Mouse (Mus musculus): ENCODE measurements at regions not wholly inside any gene's neighbourhood (a gene's known extent, or its start where the extent isn't known, plus 50 kb on each side); places are given as distances from the start of the nearest gene placed in this dataset.

GRCm38 (mm10) chr12:56193524-56193923 is 152.2 kb downstream of the Mbip start:
- Histone ChIP-seq H3K27me3 (ENCODE audit: control insufficient read depth, insufficient read depth, low read length) (no peaks in the 10 kb centered on the region), H3K27ac (ENCODE audit: insufficient read depth, low read depth, low read length) (no peak overlapping the region), H3K4me3 (ENCODE audit: low read depth, low read length) (no peak overlapping the region), H3K4me1 (ENCODE audit: control insufficient read depth, insufficient read depth, insufficient read length, low read length) (no peaks in the 10 kb centered on the region), H3K36me3 (ENCODE audit: control insufficient read depth, insufficient read depth, low read length) (no peaks in the 10 kb centered on the region)
- TF ChIP-seq CTCF (IDR thresholded peaks at IDR 0.05; ENCODE audit: extremely low read depth, insufficient read length, insufficient replicate concordance, low read depth, low read length), result no peak
- TF ChIP-seq POLR2A (IDR thresholded peaks at IDR 0.05; ENCODE audit: low read depth, low read length), result no peak
- WGBS, result 75% methylated on average over 3 of the region's 3 CpGs

GRCm38 (mm10) chr12:56189562-56189961 is 156.1 kb downstream of the Mbip start:
- Histone ChIP-seq H3K27ac (ENCODE audit: insufficient read depth, low read depth, low read length) (no peak overlapping the region), H3K4me1 (ENCODE audit: control insufficient read depth, insufficient read depth, insufficient read length, low read length) (no peaks in the 10 kb centered on the region), H3K4me3 (ENCODE audit: low read depth, low read length) (no peak overlapping the region), H3K36me3 (ENCODE audit: control insufficient read depth, insufficient read depth, low read length) (no peaks in the 10 kb centered on the region), H3K27me3 (ENCODE audit: control insufficient read depth, insufficient read depth, low read length) (no peaks in the 10 kb centered on the region)
- TF ChIP-seq CTCF (IDR thresholded peaks at IDR 0.05; ENCODE audit: extremely low read depth, insufficient read length, insufficient replicate concordance, low read depth, low read length) (no peak), POLR2A (IDR thresholded peaks at IDR 0.05; ENCODE audit: low read depth, low read length) (no peak)
- WGBS, result 92% methylated on average over 12 of the region's 12 CpGs

DNA sequence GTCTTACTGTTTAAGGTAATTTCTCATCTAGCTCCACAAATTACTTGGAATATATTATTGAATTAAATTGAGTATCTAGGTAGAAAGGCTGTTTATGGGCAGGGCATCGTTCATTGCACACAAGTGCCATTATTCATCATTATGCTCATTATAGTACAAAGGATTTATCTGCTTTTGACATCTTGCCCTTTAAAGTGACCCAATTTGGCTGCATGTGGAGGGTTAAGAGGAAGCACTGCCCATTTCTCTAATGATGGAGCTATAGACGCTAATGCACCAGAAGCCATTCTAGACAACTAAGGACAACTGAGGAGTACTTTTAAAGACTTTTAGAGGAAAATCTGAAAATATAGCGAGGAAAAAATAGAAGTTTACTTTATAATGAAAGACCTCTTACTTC is 185.0 kb downstream of the Mbip start:
- Histone ChIP-seq H3K27me3 (ENCODE audit: control insufficient read depth, insufficient read depth, low read length) (no peaks in the 10 kb centered on the region), H3K4me1 (ENCODE audit: control insufficient read depth, insufficient read depth, insufficient read length, low read length) (no peaks in the 10 kb centered on the region), H3K27ac (ENCODE audit: insufficient read depth, low read depth, low read length) (no peak overlapping the region), H3K36me3 (ENCODE audit: control insufficient read depth, insufficient read depth, low read length) (no peaks in the 10 kb centered on the region), H3K4me3 (ENCODE audit: low read depth, low read length) (no peak overlapping the region)
- 73% methylated on average over 3 of the region's 3 CpGs for WGBS
- no peak for TF ChIP-seq CTCF (IDR thresholded peaks at IDR 0.05; ENCODE audit: extremely low read depth, insufficient read length, insufficient replicate concordance, low read depth, low read length)
- no peak for TF ChIP-seq POLR2A (IDR thresholded peaks at IDR 0.05; ENCODE audit: low read depth, low read length)

GRCm38 (mm10) chr12:56144359-56144758 is 201.3 kb downstream of the Mbip start:
- Histone ChIP-seq H3K27me3 (ENCODE audit: control insufficient read depth, insufficient read depth, low read length) (no peaks in the 10 kb centered on the region; the same call in 1 of the 2 replicates), H3K36me3 (ENCODE audit: control insufficient read depth, insufficient read depth, low read length) (no peaks in the 10 kb centered on the region), H3K27ac (ENCODE audit: insufficient read depth, low read depth, low read length) (no peak overlapping the region), H3K4me1 (ENCODE audit: control insufficient read depth, insufficient read depth, insufficient read length, low read length) (no peaks in the 10 kb centered on the region), H3K4me3 (ENCODE audit: low read depth, low read length) (no peak overlapping the region)
- 8% methylated on average over 1 of the region's 1 CpGs for WGBS
- no peak for TF ChIP-seq CTCF (IDR thresholded peaks at IDR 0.05; ENCODE audit: extremely low read depth, insufficient read length, insufficient replicate concordance, low read depth, low read length)
- no peak for TF ChIP-seq POLR2A (IDR thresholded peaks at IDR 0.05; ENCODE audit: low read depth, low read length)

GRCm38 (mm10) chr12:56143789-56144188 is 201.9 kb downstream of the Mbip start:
- no peak overlapping the region for H3K27ac ChIP-seq (ENCODE audit: insufficient read depth, low read depth, low read length)
- 48% methylated on average over 2 of the region's 2 CpGs for WGBS
- no peaks in the 10 kb centered on the region; the same call in 1 of the 2 replicates for H3K27me3 ChIP-seq (ENCODE audit: control insufficient read depth, insufficient read depth, low read length)
- H3K36me3 ChIP-seq (ENCODE audit: control insufficient read depth, insufficient read depth, low read length), result no peaks in the 10 kb centered on the region
- H3K4me1 ChIP-seq (ENCODE audit: control insufficient read depth, insufficient read depth, insufficient read length, low read length), result no peaks in the 10 kb centered on the region
- TF ChIP-seq CTCF (IDR thresholded peaks at IDR 0.05; ENCODE audit: extremely low read depth, insufficient read length, insufficient replicate concordance, low read depth, low read length), result no peak
- no peak for TF ChIP-seq POLR2A (IDR thresholded peaks at IDR 0.05; ENCODE audit: low read depth, low read length)
- no peak overlapping the region for H3K4me3 ChIP-seq (ENCODE audit: low read depth, low read length)

- no peak for TF ChIP-seq POLR2A (IDR thresholded peaks at IDR 0.05; ENCODE audit: low read depth, low read length)
- no peak for TF ChIP-seq CTCF (IDR thresholded peaks at IDR 0.05; ENCODE audit: extremely low read depth, insufficient read length, insufficient replicate concordance, low read depth, low read length)
- Histone ChIP-seq H3K36me3 (ENCODE audit: control insufficient read depth, insufficient read depth, low read length) (no peaks in the 10 kb centered on the region), H3K4me1 (ENCODE audit: control insufficient read depth, insufficient read depth, insufficient read length, low read length) (no peaks in the 10 kb centered on the region), H3K27me3 (ENCODE audit: control insufficient read depth, insufficient read depth, low read length) (no peaks in the 10 kb centered on the region), H3K4me3 (ENCODE audit: low read depth, low read length) (no peak overlapping the region), H3K27ac (ENCODE audit: insufficient read depth, low read depth, low read length) (no peak overlapping the region)
- WGBS, result 84% methylated on average over 4 of the region's 4 CpGs
Measured at GRCm38 (mm10) chr12:56114446-56114845, 231.2 kb downstream of the Mbip start.

- no peaks in the 10 kb centered on the region for H3K27me3 ChIP-seq (ENCODE audit: control insufficient read depth, insufficient read depth, low read length)
- H3K4me1 ChIP-seq (ENCODE audit: control insufficient read depth, insufficient read depth, insufficient read length, low read length), result no peaks in the 10 kb centered on the region
- no peak for TF ChIP-seq CTCF (IDR thresholded peaks at IDR 0.05; ENCODE audit: extremely low read depth, insufficient read length, insufficient replicate concordance, low read depth, low read length)
- no peak for TF ChIP-seq POLR2A (IDR thresholded peaks at IDR 0.05; ENCODE audit: low read depth, low read length)
- no peak overlapping the region for H3K27ac ChIP-seq (ENCODE audit: insufficient read depth, low read depth, low read length)
- H3K36me3 ChIP-seq (ENCODE audit: control insufficient read depth, insufficient read depth, low read length), result no peaks in the 10 kb centered on the region
- H3K4me3 ChIP-seq (ENCODE audit: low read depth, low read length), result no peak overlapping the region
Measured at GRCm38 (mm10) chr12:56081406-56081805, 245.3 kb downstream of the Brms1l start.

DNA sequence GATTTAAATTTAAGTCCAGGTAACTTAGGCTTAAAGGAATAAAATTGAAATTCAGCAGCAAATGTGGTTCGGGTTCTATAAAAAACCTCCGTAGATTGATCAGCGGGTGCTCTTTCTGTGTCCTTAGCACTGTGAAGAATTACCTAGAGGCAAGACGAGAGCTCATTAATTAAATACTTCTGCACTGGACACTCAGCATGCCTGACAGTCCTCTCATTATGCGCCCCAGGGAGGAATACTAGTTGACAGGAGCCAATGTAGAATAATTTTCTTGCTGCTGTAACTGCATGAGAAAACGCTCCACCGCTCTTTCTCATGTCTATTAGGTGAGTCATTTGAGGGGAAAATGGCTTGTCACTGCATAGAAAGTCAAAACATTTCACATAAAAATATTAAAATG is 228.1 kb downstream of the Brms1l start:
- 90% methylated on average over 7 of the region's 7 CpGs for WGBS
- H3K27me3 ChIP-seq (ENCODE audit: control insufficient read depth, insufficient read depth, low read length), result no peaks in the 10 kb centered on the region
- TF ChIP-seq CTCF (IDR thresholded peaks at IDR 0.05; ENCODE audit: extremely low read depth, insufficient read length, insufficient replicate concordance, low read depth, low read length), result no peak
- H3K36me3 ChIP-seq (ENCODE audit: control insufficient read depth, insufficient read depth, low read length), result no peaks in the 10 kb centered on the region
- H3K27ac ChIP-seq (ENCODE audit: insufficient read depth, low read depth, low read length), result no peak overlapping the region
- H3K4me1 ChIP-seq (ENCODE audit: control insufficient read depth, insufficient read depth, insufficient read length, low read length), result no peaks in the 10 kb centered on the region
- H3K4me3 ChIP-seq (ENCODE audit: low read depth, low read length), result no peak overlapping the region

Data from small intestine, adult 2 months (tissue).